In genomic region chr4:43424072-43424471, GRCm38 (mm10) we compare ENCODE assay signal across 44 mouse cellular contexts. TPM values are rescaled to one million over a fixed set of nuclear protein-coding genes. Genes with fewer than 3 reads are reported as not detected.
"Had no signal": no experiment of that assay in that cellular context is flagged by ENCODE, and none has a peak within 500 bp of the region (broad histone marks: within the 10 kb centered on the region; RNA-seq: fewer than 3 reads in every experiment).

No protein-coding gene starts in this region.

- H3K4me3 ChIP-seq: heart, embryonic 12.5 days; heart, embryonic 13.5 days; heart, embryonic 15.5 days; hindbrain, embryonic 10.5 days; hindbrain, embryonic 12.5 days; hindbrain, embryonic 13.5 days; hindbrain, embryonic 15.5 days; intestine, embryonic 15.5 days; kidney, embryonic 15.5 days; layer of hippocampus, adult 2 months; left cerebral cortex, adult 2 months had no signal

- H3K27ac ChIP-seq: heart, embryonic 13.5 days; heart, embryonic 15.5 days; hindbrain, embryonic 10.5 days; hindbrain, embryonic 12.5 days; hindbrain, embryonic 13.5 days; hindbrain, embryonic 14.5 days; hindbrain, embryonic 15.5 days; hindbrain, postnatal 0 days; intestine, embryonic 15.5 days; kidney, embryonic 15.5 days; kidney, postnatal 0 days; layer of hippocampus, adult 2 months; left cerebral cortex, adult 2 months had no signal

- H3K9ac ChIP-seq: heart, embryonic 13.5 days; heart, embryonic 15.5 days; hindbrain, embryonic 12.5 days; hindbrain, embryonic 14.5 days; hindbrain, embryonic 15.5 days; intestine, embryonic 15.5 days; kidney, embryonic 15.5 days had no signal

- DNase-seq: heart, postnatal 10 days; heart, postnatal 14 days; heart, postnatal 36 days; heart, postnatal 4 days; kidney, adult 2 months; kidney, adult 8-10 months; kidney, adult 9 months; kidney, postnatal 14 days; kidney, postnatal 4 days; layer of hippocampus, adult 9-11 months; layer of hippocampus, postnatal 36 days had no signal

RNA-seq across cellular contexts. Expression of gene Fam166b, which starts 4.9 kb away (rescaled TPM):
- total RNA-seq: heart, postnatal 25 days; heart, postnatal 36 days; heart, postnatal 4 days; hematopoietic stem cell, adult 5-6 weeks had no signal
- polyA plus RNA-seq: heart, embryonic 12.5 days; heart, embryonic 14.5 days; inflammation-experienced regulatory T-cells, adult 6 months; intestine, embryonic 15.5 days had no signal

RNA-seq across cellular contexts. Expression of gene Cd72, which starts 30.4 kb away (rescaled TPM):
- total RNA-seq: hindbrain, postnatal 0 days; layer of hippocampus, adult 18-20 months; layer of hippocampus, adult 2 months; layer of hippocampus, postnatal 10 days; layer of hippocampus, postnatal 14 days; layer of hippocampus, postnatal 36 days had no signal

RNA-seq across cellular contexts. Expression of gene Rusc2, which starts 42.3 kb away (rescaled TPM):
- polyA plus RNA-seq: inflammation-experienced regulatory T-cells, adult 6 months had no signal

RNA-seq across cellular contexts. Expression of gene Sit1, which starts 59.5 kb away (rescaled TPM):
- total RNA-seq: heart, postnatal 25 days; heart, postnatal 36 days; heart, postnatal 4 days; hematopoietic stem cell, adult 5-6 weeks; hindbrain, postnatal 0 days; layer of hippocampus, adult 18-20 months; layer of hippocampus, adult 2 months; layer of hippocampus, adult 8-10 months; layer of hippocampus, postnatal 10 days; layer of hippocampus, postnatal 14 days; layer of hippocampus, postnatal 25 days; layer of hippocampus, postnatal 36 days; left cerebral cortex, adult 18-20 months; left cerebral cortex, adult 2 months had no signal
- polyA plus RNA-seq: heart, embryonic 11.5 days; heart, embryonic 12.5 days; heart, embryonic 13.5 days; heart, embryonic 14.5 days; heart, postnatal 0 days; hindbrain, embryonic 10.5 days; hindbrain, embryonic 11.5 days; hindbrain, embryonic 12.5 days; hindbrain, embryonic 13.5 days; hindbrain, embryonic 14.5 days; hindbrain, embryonic 15.5 days; hindbrain, embryonic 16.5 days; hindbrain, postnatal 0 days; intestine, embryonic 14.5 days; intestine, embryonic 15.5 days; intestine, embryonic 16.5 days; intestine, postnatal 0 days; kidney, embryonic 14.5 days; kidney, embryonic 15.5 days; kidney, embryonic 16.5 days; kidney, postnatal 0 days had no signal
